Mouse (Mus musculus) embryo, embryonic 9.5 days (tissue): ENCODE measurements around the gene Srms.

Experiments
- DNase-seq: peaks from one replicate; pipeline ENCODE4 v3.0.0-alpha.2; 2017; ENCODE audit errors: extremely low spot score

Srms gene

GRCm38 (mm10) chr2:181213021-181213445 is at the start of gene Srms:
TSS of gene Srms (minus strand) at chr2:181213185.
- DNase-seq = peak; percentile 54

- no peak for DNase-seq
Observed at GRCm38 (mm10) chr2:181253248-181253647, 40.3 kb upstream of the Srms start.

- DNase-seq = no peak
Observed at GRCm38 (mm10) chr2:181251841-181252240, 38.9 kb upstream of the Srms start.

- DNase-seq = no peak
Observed at GRCm38 (mm10) chr2:181249217-181249616, 36.2 kb upstream of the Srms start.

- no peak for DNase-seq
Observed at GRCm38 (mm10) chr2:181245031-181245430, 32.0 kb upstream of the Srms start.

- no peak for DNase-seq
Observed at GRCm38 (mm10) chr2:181243706-181244394, 30.9 kb upstream of the Srms start.

- DNase-seq = no peak
Observed at GRCm38 (mm10) chr2:181242314-181242665, 29.3 kb upstream of the Srms start.

- DNase-seq = peak; percentile 33
Observed at GRCm38 (mm10) chr2:181241602-181242313, 28.8 kb upstream of the Srms start, which contains the start of gene Helz2. TSS of gene Helz2 (minus strand) at chr2:181242027.

GRCm38 (mm10) chr2:181240806-181241440 is 27.9 kb upstream of the Srms start:
- no peak for DNase-seq

- no peak for DNase-seq
Observed at GRCm38 (mm10) chr2:181239261-181239660, 26.3 kb upstream of the Srms start.

GRCm38 (mm10) chr2:181238861-181239260 is 25.9 kb upstream of the Srms start:
- no peak for DNase-seq

GRCm38 (mm10) chr2:181238091-181238610 is 25.2 kb upstream of the Srms start:
- no peak for DNase-seq

- no peak for DNase-seq
Observed at GRCm38 (mm10) chr2:181237251-181238014, 24.4 kb upstream of the Srms start.

- no peak for DNase-seq
Observed at GRCm38 (mm10) chr2:181235681-181236566, 22.9 kb upstream of the Srms start.

GRCm38 (mm10) chr2:181234680-181235079 is 21.7 kb upstream of the Srms start:
- no peak for DNase-seq

GRCm38 (mm10) chr2:181233443-181233842 is 20.5 kb upstream of the Srms start:
- DNase-seq = no peak

GRCm38 (mm10) chr2:181231171-181231570 is 18.2 kb upstream of the Srms start:
- no peak for DNase-seq

- no peak for DNase-seq
Observed at GRCm38 (mm10) chr2:181228335-181228734, 15.3 kb upstream of the Srms start.

GRCm38 (mm10) chr2:181227122-181227521 is 14.1 kb upstream of the Srms start:
- DNase-seq = no peak

- no peak for DNase-seq
Observed at GRCm38 (mm10) chr2:181224994-181225393, 12.0 kb upstream of the Srms start.

GRCm38 (mm10) chr2:181220361-181220760 is 7.4 kb upstream of the Srms start:
- DNase-seq = no peak
